Mouse (Mus musculus) lung, adult 2 months (tissue): Measurements from ENCODE around the gene Cmss1.

Source experiments
- CTCF ChIP-seq: fragments of 200-500 bp; IDR thresholded peaks from 2 replicates; pipeline ENCODE4 v1.5.1; 2011; ENCODE audit warnings: mild to moderate bottlenecking, low read length, control low read depth; ENCODE audit not compliant: insufficient read depth
- POLR2A ChIP-seq: fragments of 200-500 bp; IDR thresholded peaks from 2 replicates; pipeline ENCODE4 v1.6.1; 2011; ENCODE audit warnings: low read depth, mild to moderate bottlenecking, control low read depth, low read length, borderline replicate concordance; ENCODE audit errors: extremely low read depth

DNA sequence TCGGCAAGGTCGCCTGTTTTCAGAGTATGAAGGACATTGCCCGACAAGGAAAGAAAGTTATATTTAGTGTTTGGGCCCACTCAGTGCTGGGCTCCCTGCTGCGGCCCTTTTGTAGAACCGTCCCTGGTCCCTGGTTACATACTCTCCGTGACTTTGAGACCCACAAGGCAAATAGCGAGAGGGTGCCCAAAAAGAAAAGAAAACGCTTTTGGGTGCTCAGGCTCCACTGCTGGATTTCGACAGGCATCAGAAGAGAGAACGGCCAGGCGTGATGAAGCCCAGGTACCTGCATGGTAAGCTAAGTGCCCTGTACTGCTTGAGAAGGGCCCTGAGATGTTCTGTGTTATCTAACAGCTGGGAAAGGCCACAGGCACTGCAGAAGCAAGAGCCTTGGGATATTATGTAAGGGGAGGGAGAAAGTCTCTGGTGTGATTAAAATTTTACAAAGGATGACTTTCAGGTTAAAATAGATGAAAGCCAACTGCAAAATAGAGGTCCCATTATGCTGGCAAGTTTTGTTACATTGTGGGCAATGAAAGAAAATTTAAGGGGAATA is 253.4 kb downstream of the Cmss1 start:
- TF ChIP-seq POLR2A (no peak), CTCF (no peak)
